12 mouse cellular contexts compared by ENCODE assay signal in genomic region chr19:10070186-10070980, GRCm38 (mm10). TPM values are rescaled to one million over a fixed set of nuclear protein-coding genes. Genes with fewer than 3 reads are reported as not detected.
DNase-seq lines count a peak whose midpoint lies in the region; ATAC-seq and TF ChIP-seq lines count a peak whose summit lies in the region.
"Had no signal": no experiment of that assay in that cellular context is flagged by ENCODE, and none has a peak within 500 bp of the region (broad histone marks: within the 10 kb centered on the region; RNA-seq: fewer than 3 reads in every experiment).

No protein-coding gene starts in this region.

- H3K27ac ChIP-seq in forebrain, embryonic 15.5 days (replicated peaks): peak overlapping the region; percentile 84
- H3K27ac ChIP-seq in forebrain, embryonic 11.5 days (ENCODE audit: low read depth, low read length): no peak overlapping the region
- peak overlapping the region; percentile 81 for H3K27ac ChIP-seq in liver, adult 2 months (replicated peaks; ENCODE audit: insufficient read depth, low read depth, low read length)
- H3K27ac ChIP-seq in cerebellum, adult 2 months (ENCODE audit: insufficient read depth, low read length): no peak overlapping the region
- H3K27ac ChIP-seq: limb, embryonic 13.5 days; lung, embryonic 15.5 days had no signal

- no peak for DNase-seq in forebrain, embryonic 11.5 days (ENCODE audit: low spot score)
- peak; percentile 89 for DNase-seq in liver, adult 2 months (ENCODE audit: extremely low read depth, low read depth, low spot score)
- DNase-seq in liver: no peak
- DNase-seq in right cerebral cortex, adult 18-20 months: no peak
- no peak for DNase-seq in cerebellum, adult 2 months
- DNase-seq in gastrocnemius, postnatal 10 days: no peak
- DNase-seq: cerebellum, adult 8-10 months; gastrocnemius, postnatal 36 days had no signal

- no peaks in the 10 kb centered on the region for H3K27me3 ChIP-seq in forebrain, embryonic 15.5 days
- H3K27me3 ChIP-seq in forebrain, embryonic 11.5 days (ENCODE audit: control insufficient read depth, insufficient read depth, low read length): no peaks in the 10 kb centered on the region
- H3K27me3 ChIP-seq in liver, adult 2 months (ENCODE audit: control insufficient read depth, insufficient read depth, low read length): no peaks in the 10 kb centered on the region
- H3K27me3 ChIP-seq in megakaryocyte, embryonic 14.5 days (replicated peaks): no peaks in the 10 kb centered on the region
- no peaks in the 10 kb centered on the region for H3K27me3 ChIP-seq in cerebellum, adult 2 months (ENCODE audit: control insufficient read depth, insufficient read depth, low read length)
- H3K27me3 ChIP-seq: limb, embryonic 13.5 days; lung, embryonic 15.5 days had no signal

- H3K79me2 ChIP-seq in liver, adult 2 months (ENCODE audit: control insufficient read depth, insufficient read depth, low read length): 0 out of 2 replicates have a peak, but pooled peaks cover 4% of the 10 kb centered on the region

- no peak overlapping the region for H3K9ac ChIP-seq in forebrain, embryonic 15.5 days (replicated peaks)
- H3K9ac ChIP-seq in forebrain, embryonic 11.5 days (ENCODE audit: low read length): no peak overlapping the region
- H3K9ac ChIP-seq in liver, adult 2 months (ENCODE audit: low read depth, low read length): peak overlapping the region; percentile 15; the same call in 1 of the 2 replicates
- H3K9ac ChIP-seq: limb, embryonic 13.5 days; lung, embryonic 15.5 days had no signal

- 86% methylated on average over 8 of the region's 8 CpGs for WGBS in forebrain, embryonic 15.5 days
- WGBS in forebrain, embryonic 11.5 days: 97% methylated on average over 8 of the region's 8 CpGs
- 76% methylated on average over 8 of the region's 8 CpGs for WGBS in liver, adult 2 months
- 70% methylated on average over 8 of the region's 8 CpGs for WGBS in cerebellum, adult 2 months

- no peaks in the 10 kb centered on the region for H3K9me3 ChIP-seq in forebrain, embryonic 15.5 days
- no peaks in the 10 kb centered on the region for H3K9me3 ChIP-seq in forebrain, embryonic 11.5 days (ENCODE audit: control insufficient read depth, low read length)
- peaks cover 14% of the 10 kb centered on the region for H3K9me3 ChIP-seq in megakaryocyte, embryonic 14.5 days
- H3K9me3 ChIP-seq: limb, embryonic 13.5 days; lung, embryonic 15.5 days had no signal

- no peak overlapping the region for H3K4me2 ChIP-seq in forebrain, embryonic 15.5 days (replicated peaks)
- no peak overlapping the region for H3K4me2 ChIP-seq in forebrain, embryonic 11.5 days (ENCODE audit: low read depth, low read length, severe bottlenecking)
- H3K4me2 ChIP-seq: limb, embryonic 13.5 days; lung, embryonic 15.5 days had no signal

- TF ChIP-seq CTCF in liver, adult 2 months (IDR thresholded peaks at IDR 0.05; ENCODE audit: low read depth, low read length): no peak
- TF ChIP-seq CTCF in cerebellum, adult 2 months (IDR thresholded peaks at IDR 0.05; ENCODE audit: borderline replicate concordance, insufficient read depth, low read depth, low read length): no peak

- H3K4me1 ChIP-seq in forebrain, embryonic 15.5 days: peaks cover 25% of the 10 kb centered on the region
- H3K4me1 ChIP-seq in forebrain, embryonic 11.5 days (replicated peaks; ENCODE audit: control insufficient read depth, insufficient read depth, low read length): no peaks in the 10 kb centered on the region
- H3K4me1 ChIP-seq in liver, adult 2 months (ENCODE audit: control insufficient read depth, insufficient read depth, low read length): peaks cover 42% of the 10 kb centered on the region
- peaks cover 96% of the 10 kb centered on the region for H3K4me1 ChIP-seq in megakaryocyte, embryonic 14.5 days
- H3K4me1 ChIP-seq in cerebellum, adult 2 months (ENCODE audit: control insufficient read depth, insufficient read depth, low read length): peaks cover 3% of the 10 kb centered on the region; the same call in 1 of the 2 replicates
- H3K4me1 ChIP-seq: limb, embryonic 13.5 days; lung, embryonic 15.5 days had no signal

- ATAC-seq in forebrain, embryonic 15.5 days (replicated peaks): no peak
- no peak for ATAC-seq in forebrain, embryonic 11.5 days (replicated peaks; ENCODE audit: low FRiP score)

- TF ChIP-seq POLR2A in liver, adult 2 months (IDR thresholded peaks at IDR 0.05; ENCODE audit: extremely low read depth, insufficient read depth, low read length): no peak
- TF ChIP-seq POLR2A in cerebellum, adult 2 months (IDR thresholded peaks at IDR 0.05; ENCODE audit: borderline replicate concordance, insufficient read depth, low read length): no peak

- no peak overlapping the region for H3K4me3 ChIP-seq in forebrain, embryonic 15.5 days
- H3K4me3 ChIP-seq in forebrain, embryonic 11.5 days (ENCODE audit: low read depth, low read length): no peak overlapping the region
- no peak overlapping the region for H3K4me3 ChIP-seq in liver, adult 2 months (ENCODE audit: insufficient read depth, low read depth, low read length)
- peak overlapping the region; percentile 1 for H3K4me3 ChIP-seq in megakaryocyte, embryonic 14.5 days (replicated peaks)
- no peak overlapping the region for H3K4me3 ChIP-seq in cerebellum, adult 2 months (replicated peaks; ENCODE audit: insufficient read depth, low read depth, low read length)
- H3K4me3 ChIP-seq: limb, embryonic 13.5 days; lung, embryonic 15.5 days had no signal

- H3K36me3 ChIP-seq in forebrain, embryonic 15.5 days: peaks cover 94% of the 10 kb centered on the region
- peaks cover 53% of the 10 kb centered on the region for H3K36me3 ChIP-seq in forebrain, embryonic 11.5 days (ENCODE audit: control insufficient read depth, insufficient read depth, low read length)
- peaks cover 79% of the 10 kb centered on the region for H3K36me3 ChIP-seq in liver, adult 2 months (ENCODE audit: control insufficient read depth, insufficient read depth, low read length)
- peaks cover 100% of the 10 kb centered on the region for H3K36me3 ChIP-seq in megakaryocyte, embryonic 14.5 days (replicated peaks; ENCODE audit: low read length)

RNA-seq across cellular contexts. Expression of gene Fads3, which starts 29.0 kb away (rescaled TPM):
- 14.0 and 15.3 TPM in 2 replicates for polyA plus RNA-seq in forebrain, embryonic 15.5 days (2015; fragmentation: Nextera tagmentation; extraction: Ambion mirVana)
- polyA plus RNA-seq in forebrain, embryonic 11.5 days (2014; fragmentation: Nextera tagmentation; extraction: Ambion mirVana): 5.9 and 6.1 TPM in 2 replicates
- total RNA-seq in liver, adult 2 months (2014; rRNA removed): 1.4 and 2.8 TPM in 2 replicates
- polyA plus RNA-seq in liver, adult 2 months (2012; rRNA removed): 4.8 TPM in 2 replicates
- polyA plus RNA-seq in megakaryocyte, embryonic 14.5 days (2012; ENCODE audit: insufficient read depth, low replicate concordance): 3.6 and 19.1 TPM in 2 replicates
- 30.9 and 35.5 TPM in 2 replicates for polyA plus RNA-seq in cerebellum, adult 2 months (2012; rRNA removed)
- total RNA-seq in gastrocnemius, postnatal 10 days (2021): 1 to 10 TPM; 8.7 to 9.1 TPM

RNA-seq across cellular contexts. Expression of gene Fads2, which starts 31.2 kb away (rescaled TPM):
- polyA plus RNA-seq in forebrain, embryonic 15.5 days (2015; fragmentation: Nextera tagmentation; extraction: Ambion mirVana): 164 and 166 TPM in 2 replicates
- polyA plus RNA-seq in forebrain, embryonic 11.5 days (2014; fragmentation: Nextera tagmentation; extraction: Ambion mirVana): 75.9 and 83.8 TPM in 2 replicates
- 284 and 293 TPM in 2 replicates for total RNA-seq in liver, adult 2 months (2014; rRNA removed)
- 586 and 618 TPM in 2 replicates for polyA plus RNA-seq in liver, adult 2 months (2012; rRNA removed)
- 111 and 271 TPM in 2 replicates for polyA plus RNA-seq in megakaryocyte, embryonic 14.5 days (2012; ENCODE audit: insufficient read depth, low replicate concordance)
- polyA plus RNA-seq in cerebellum, adult 2 months (2012; rRNA removed): 104 and 115 TPM in 2 replicates
- 10 to 100 TPM; 14.5 to 18.1 TPM for total RNA-seq in gastrocnemius, postnatal 10 days (2021)

Comparison
In these comparisons a context has a peak if more than half of its experiments do, and no peak if none do; other contexts are left out.
1. H3K27ac ChIP-seq: peak in forebrain, embryonic 15.5 days (single experiment) and liver, adult 2 months (single experiment); none in forebrain, embryonic 11.5 days (single experiment) and cerebellum, adult 2 months (single experiment).